Mouse (Mus musculus): ENCODE results near the gene Ptgr1. TPM values are rescaled to one million over a fixed set of nuclear protein-coding genes. Genes with fewer than 3 reads are reported as not detected.

The Ptgr1 gene
- polyA plus RNA-seq, 1 experiment = 12.0 TPM

- no peak for TF ChIP-seq CTCF (IDR thresholded peaks at IDR 0.05; ENCODE audit: control insufficient read depth, insufficient read depth, insufficient replicate concordance, low read depth, low read length)
- H3K4me3 ChIP-seq (ENCODE audit: control insufficient read depth, low read depth, low read length) = no peak overlapping the region
Measured at GRCm38 (mm10) chr4:58992195-58992594, 5.3 kb upstream of the Ptgr1 start.

GRCm38 (mm10) chr4:58990609-58991434 lies 3.9 kb upstream of the Ptgr1 start:
- peaks cover 13% of the 10 kb centered on the region for H3K4me1 ChIP-seq (ENCODE audit: control insufficient read depth, insufficient read depth, low read length)
- H3K36me3 ChIP-seq (ENCODE audit: control insufficient read depth, insufficient read depth, low read length) = no peaks in the 10 kb centered on the region
- TF ChIP-seq CTCF (IDR thresholded peaks at IDR 0.05; ENCODE audit: control insufficient read depth, insufficient read depth, insufficient replicate concordance, low read depth, low read length) (no peak), POLR2A (IDR thresholded peaks at IDR 0.05; ENCODE audit: control insufficient read depth, low read depth, low read length) (no peak)
- no peaks in the 10 kb centered on the region for H3K27me3 ChIP-seq (ENCODE audit: control insufficient read depth, insufficient read depth, low read length)
- H3K4me3 ChIP-seq (ENCODE audit: control insufficient read depth, low read depth, low read length) = no peak overlapping the region
- H3K27ac ChIP-seq (ENCODE audit: control insufficient read depth, insufficient read depth, low read depth, low read length) = no peak overlapping the region

More at GRCm38 (mm10) chr4:58992195-58992594, 5.3 kb upstream of the Ptgr1 start:
- Histone ChIP-seq H3K27me3 (ENCODE audit: control insufficient read depth, insufficient read depth, low read length) (no peaks in the 10 kb centered on the region), H3K36me3 (ENCODE audit: control insufficient read depth, insufficient read depth, low read length) (no peaks in the 10 kb centered on the region), H3K27ac (ENCODE audit: control insufficient read depth, insufficient read depth, low read depth, low read length) (no peak overlapping the region), H3K4me1 (ENCODE audit: control insufficient read depth, insufficient read depth, low read length) (peaks cover 10% of the 10 kb centered on the region)

- TF ChIP-seq POLR2A (IDR thresholded peaks at IDR 0.05; ENCODE audit: control insufficient read depth, low read depth, low read length) (no peak), CTCF (IDR thresholded peaks at IDR 0.05; ENCODE audit: control insufficient read depth, insufficient read depth, insufficient replicate concordance, low read depth, low read length) (no peak)
- Histone ChIP-seq H3K4me3 (ENCODE audit: control insufficient read depth, low read depth, low read length) (no peak overlapping the region), H3K27ac (ENCODE audit: control insufficient read depth, insufficient read depth, low read depth, low read length) (no peak overlapping the region), H3K27me3 (ENCODE audit: control insufficient read depth, insufficient read depth, low read length) (no peaks in the 10 kb centered on the region), H3K36me3 (ENCODE audit: control insufficient read depth, insufficient read depth, low read length) (no peaks in the 10 kb centered on the region), H3K4me1 (ENCODE audit: control insufficient read depth, insufficient read depth, low read length) (peaks cover 8% of the 10 kb centered on the region)
Measured at GRCm38 (mm10) chr4:58989303-58989898, 2.5 kb upstream of the Ptgr1 start.

- H3K4me1 ChIP-seq (ENCODE audit: control insufficient read depth, insufficient read depth, low read length) = peaks cover 8% of the 10 kb centered on the region
- no peak overlapping the region for H3K27ac ChIP-seq (ENCODE audit: control insufficient read depth, insufficient read depth, low read depth, low read length)
- TF ChIP-seq POLR2A (IDR thresholded peaks at IDR 0.05; ENCODE audit: control insufficient read depth, low read depth, low read length) (no peak), CTCF (IDR thresholded peaks at IDR 0.05; ENCODE audit: control insufficient read depth, insufficient read depth, insufficient replicate concordance, low read depth, low read length) (no peak)
- no peak overlapping the region for H3K4me3 ChIP-seq (ENCODE audit: control insufficient read depth, low read depth, low read length)
- no peaks in the 10 kb centered on the region for H3K27me3 ChIP-seq (ENCODE audit: control insufficient read depth, insufficient read depth, low read length)
- H3K36me3 ChIP-seq (ENCODE audit: control insufficient read depth, insufficient read depth, low read length) = no peaks in the 10 kb centered on the region
Measured at GRCm38 (mm10) chr4:58985157-58985648, 1.7 kb downstream of the Ptgr1 start.

GRCm38 (mm10) chr4:58982806-58983205 lies 4.1 kb downstream of the Ptgr1 start:
- Histone ChIP-seq H3K4me3 (ENCODE audit: control insufficient read depth, low read depth, low read length) (no peak overlapping the region), H3K27ac (ENCODE audit: control insufficient read depth, insufficient read depth, low read depth, low read length) (no peak overlapping the region), H3K4me1 (ENCODE audit: control insufficient read depth, insufficient read depth, low read length) (peaks cover 8% of the 10 kb centered on the region), H3K27me3 (ENCODE audit: control insufficient read depth, insufficient read depth, low read length) (no peaks in the 10 kb centered on the region), H3K36me3 (ENCODE audit: control insufficient read depth, insufficient read depth, low read length) (no peaks in the 10 kb centered on the region)
- TF ChIP-seq CTCF (IDR thresholded peaks at IDR 0.05; ENCODE audit: control insufficient read depth, insufficient read depth, insufficient replicate concordance, low read depth, low read length) = no peak
- no peak for TF ChIP-seq POLR2A (IDR thresholded peaks at IDR 0.05; ENCODE audit: control insufficient read depth, low read depth, low read length)

GRCm38 (mm10) chr4:58981421-58981820 lies 5.5 kb downstream of the Ptgr1 start:
- Histone ChIP-seq H3K27me3 (ENCODE audit: control insufficient read depth, insufficient read depth, low read length) (no peaks in the 10 kb centered on the region), H3K27ac (ENCODE audit: control insufficient read depth, insufficient read depth, low read depth, low read length) (no peak overlapping the region), H3K4me1 (ENCODE audit: control insufficient read depth, insufficient read depth, low read length) (peaks cover 3% of the 10 kb centered on the region), H3K4me3 (ENCODE audit: control insufficient read depth, low read depth, low read length) (no peak overlapping the region), H3K36me3 (ENCODE audit: control insufficient read depth, insufficient read depth, low read length) (no peaks in the 10 kb centered on the region)
- TF ChIP-seq CTCF (IDR thresholded peaks at IDR 0.05; ENCODE audit: control insufficient read depth, insufficient read depth, insufficient replicate concordance, low read depth, low read length) = no peak
- TF ChIP-seq POLR2A (IDR thresholded peaks at IDR 0.05; ENCODE audit: control insufficient read depth, low read depth, low read length) = no peak

GRCm38 (mm10) chr4:58975711-58976110 lies 11.2 kb downstream of the Ptgr1 start:
- no peaks in the 10 kb centered on the region for H3K27me3 ChIP-seq (ENCODE audit: control insufficient read depth, insufficient read depth, low read length)
- H3K36me3 ChIP-seq (ENCODE audit: control insufficient read depth, insufficient read depth, low read length) = no peaks in the 10 kb centered on the region
- H3K4me3 ChIP-seq (ENCODE audit: control insufficient read depth, low read depth, low read length) = no peak overlapping the region
- H3K4me1 ChIP-seq (ENCODE audit: control insufficient read depth, insufficient read depth, low read length) = no peaks in the 10 kb centered on the region
- no peak overlapping the region for H3K27ac ChIP-seq (ENCODE audit: control insufficient read depth, insufficient read depth, low read depth, low read length)
- no peak for TF ChIP-seq POLR2A (IDR thresholded peaks at IDR 0.05; ENCODE audit: control insufficient read depth, low read depth, low read length)
- no peak for TF ChIP-seq CTCF (IDR thresholded peaks at IDR 0.05; ENCODE audit: control insufficient read depth, insufficient read depth, insufficient replicate concordance, low read depth, low read length)
